Mouse (Mus musculus): Measurements from ENCODE around the gene Esyt1. TPM values are rescaled to one million over a fixed set of nuclear protein-coding genes. Genes with fewer than 3 reads are reported as not detected.
"Not testable (repeated sequence)": the region's sequence is repeated elsewhere in the genome, so short reads cannot be mapped to it uniquely, and the experiment has no call there.

The Esyt1 gene
- polyA plus RNA-seq (2012; ENCODE audit: insufficient read depth, insufficient read length, low replicate concordance, missing spikeins): not detected in 2 replicates

DNA sequence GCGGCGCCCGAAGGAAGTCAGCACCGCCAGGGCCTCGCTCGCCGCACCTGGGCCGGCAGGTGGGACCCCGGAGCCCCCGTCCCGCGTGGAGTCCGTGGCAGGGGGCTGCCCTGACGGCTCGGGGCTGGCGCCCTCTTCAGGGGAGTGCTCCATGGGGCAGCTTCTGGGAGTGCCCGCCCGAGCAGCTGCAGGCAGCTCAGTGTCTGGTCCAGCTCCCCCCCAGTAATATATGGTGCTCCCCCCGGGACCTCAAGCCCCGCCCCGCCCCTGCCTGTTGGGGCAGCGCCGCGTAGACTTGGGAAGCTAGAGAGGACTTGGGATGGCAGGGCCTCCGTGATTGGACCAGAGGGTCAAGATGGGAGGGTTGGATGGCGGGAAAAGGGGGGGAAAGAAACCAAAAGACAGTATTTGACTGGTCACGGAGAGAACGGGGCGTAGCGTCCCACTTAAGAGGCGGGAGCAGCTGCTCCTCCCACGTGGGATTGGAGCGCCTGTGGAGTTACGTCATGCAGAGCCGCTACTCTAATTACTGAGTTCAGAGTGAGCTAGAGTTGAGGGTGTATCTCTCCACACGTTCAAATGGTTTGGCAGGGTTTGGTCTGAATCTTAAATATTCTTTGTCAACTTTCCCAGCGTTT is at the start of gene Esyt1:
TSS of gene Esyt1 (minus strand) at position 201 of the 638 bp plus-strand sequence.
- H3K4me1 ChIP-seq (ENCODE audit: control insufficient read depth, insufficient read depth, low read length): peaks cover 8% of the 10 kb centered on the region
- WGBS: under 1% methylated on average over 37 of the region's 37 CpGs
- peak within 1 kb of the TSS; percentile 80 for H3K4me3 ChIP-seq (ENCODE audit: insufficient read depth, low read depth, low read length)
- TF ChIP-seq CTCF (IDR thresholded peaks at IDR 0.05; ENCODE audit: insufficient read depth, low read depth, low read length) (peak; percentile 26; the same call in 1 of the 2 replicates), POLR2A (IDR thresholded peaks at IDR 0.05; ENCODE audit: insufficient read depth, low read depth, low read length) (no peak)
- 0 out of 2 replicates have a peak within 1 kb of the TSS, but pooled peaks have one; percentile 9 for H3K27ac ChIP-seq (ENCODE audit: insufficient read depth, low read depth, low read length)

DNA sequence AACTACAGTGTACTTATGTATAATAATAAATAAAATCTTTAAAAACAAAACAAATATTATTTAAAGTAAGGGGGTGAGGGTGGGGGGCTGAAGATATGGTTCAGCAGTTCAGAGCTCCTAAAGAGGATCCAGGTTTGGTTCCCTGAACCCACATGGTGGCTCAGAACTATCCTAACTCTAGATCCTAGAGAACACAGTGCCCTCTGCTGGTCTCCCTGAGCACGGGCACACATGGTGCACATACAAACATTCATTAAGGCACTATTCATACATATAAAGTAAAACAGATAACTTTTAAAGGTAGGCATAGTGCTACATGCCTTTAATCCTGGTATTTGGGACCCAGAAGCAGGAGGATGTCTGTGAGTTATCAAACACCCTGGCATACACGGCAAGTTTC is 49.4 kb upstream of the Esyt1 start:
- 84% methylated on average over 2 of the region's 2 CpGs for WGBS
- TF ChIP-seq CTCF (IDR thresholded peaks at IDR 0.05; ENCODE audit: insufficient read depth, low read depth, low read length): no peak
- TF ChIP-seq POLR2A (IDR thresholded peaks at IDR 0.05; ENCODE audit: insufficient read depth, low read depth, low read length): no peak
- H3K4me3 ChIP-seq (ENCODE audit: insufficient read depth, low read depth, low read length): no peak overlapping the region
- H3K27ac ChIP-seq (ENCODE audit: insufficient read depth, low read depth, low read length): no peak overlapping the region
- no peaks in the 10 kb centered on the region for H3K4me1 ChIP-seq (ENCODE audit: control insufficient read depth, insufficient read depth, low read length)

DNA sequence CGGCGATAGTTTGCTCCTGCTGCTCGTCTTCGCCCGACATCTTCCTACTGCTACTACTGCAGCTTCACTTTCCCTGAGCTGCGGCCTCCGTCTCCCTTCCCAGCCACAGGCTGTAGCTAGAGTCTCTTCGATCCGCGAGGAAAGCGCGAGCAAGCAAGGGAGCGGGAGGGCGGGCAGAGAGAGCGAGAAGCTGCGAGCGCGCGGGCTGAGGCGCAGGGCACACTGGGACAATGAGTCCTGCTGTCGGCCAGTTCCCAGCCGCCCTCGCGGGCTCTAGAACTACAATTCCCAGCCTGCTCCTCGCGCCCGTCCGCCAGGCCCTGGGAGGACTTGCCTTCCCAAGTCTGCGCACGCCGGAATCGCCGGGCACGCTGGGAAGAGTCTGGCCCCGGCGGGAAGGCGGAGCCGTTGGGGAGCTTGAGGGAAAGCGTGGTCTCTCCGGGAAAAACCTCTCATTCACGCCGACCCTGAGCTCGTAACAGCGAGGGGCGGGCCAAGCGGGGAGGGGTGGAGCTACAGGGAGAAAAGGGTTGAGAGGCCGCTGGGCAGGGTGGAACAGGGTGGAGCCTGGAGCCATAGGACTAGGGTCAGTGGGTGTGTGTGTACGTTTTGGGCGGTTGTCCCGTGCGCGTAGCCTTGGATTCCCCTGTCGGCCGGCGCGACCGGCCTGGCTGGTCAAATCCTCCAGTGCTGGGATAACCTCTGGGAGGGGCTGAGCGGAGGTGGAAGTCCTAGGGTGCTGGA is 40.3 kb upstream of the Esyt1 start, which contains the start of gene Pa2g4:
TSS of gene Pa2g4 (minus strand) at position 200 of the 744 bp plus-strand sequence.
- peaks cover 3% of the 10 kb centered on the region for H3K4me1 ChIP-seq (ENCODE audit: control insufficient read depth, insufficient read depth, low read length)
- WGBS: under 1% methylated on average over 58 of the region's 58 CpGs
- H3K4me3 ChIP-seq (ENCODE audit: insufficient read depth, low read depth, low read length): peak within 1 kb of the TSS; percentile 84
- TF ChIP-seq CTCF (IDR thresholded peaks at IDR 0.05; ENCODE audit: insufficient read depth, low read depth, low read length) (no peak), POLR2A (IDR thresholded peaks at IDR 0.05; ENCODE audit: insufficient read depth, low read depth, low read length) (peak; percentile 88)
- H3K27ac ChIP-seq (ENCODE audit: insufficient read depth, low read depth, low read length): peak within 1 kb of the TSS; percentile 73

DNA sequence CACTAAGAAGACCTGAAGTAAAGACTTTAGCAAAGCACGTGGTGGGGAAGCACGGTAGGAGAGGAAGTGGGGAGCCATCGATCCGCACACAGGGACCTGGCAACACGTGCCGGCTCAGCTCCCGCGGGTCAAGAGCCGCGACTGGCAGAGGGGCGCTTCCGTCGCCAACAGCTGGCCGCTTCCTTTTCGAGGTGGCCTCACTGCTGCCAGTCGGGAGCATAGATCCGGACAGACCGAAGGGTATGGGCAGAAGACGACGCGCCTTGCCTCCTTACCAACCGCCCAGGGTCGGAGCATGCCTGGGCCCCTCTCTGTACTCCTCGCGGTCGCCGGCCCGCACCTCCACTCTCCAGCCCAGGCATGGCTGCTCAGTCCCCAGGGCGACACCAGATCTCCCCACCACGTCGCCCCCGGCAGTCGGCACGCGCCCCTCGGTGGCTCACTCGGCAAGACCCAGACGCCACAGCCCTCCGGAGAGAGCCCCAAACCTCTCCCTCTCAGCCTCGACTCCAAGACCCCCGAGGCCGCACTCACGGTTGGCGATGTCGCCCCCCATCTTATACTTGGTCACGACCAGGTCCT is 39.6 kb upstream of the Esyt1 start:
- H3K4me1 ChIP-seq (ENCODE audit: control insufficient read depth, insufficient read depth, low read length): peaks cover 3% of the 10 kb centered on the region
- peak overlapping the region; percentile 56 for H3K4me3 ChIP-seq (ENCODE audit: insufficient read depth, low read depth, low read length)
- under 1% methylated on average over 46 of the region's 46 CpGs for WGBS
- H3K27ac ChIP-seq (ENCODE audit: insufficient read depth, low read depth, low read length): peak overlapping the region; percentile 0
- TF ChIP-seq POLR2A (IDR thresholded peaks at IDR 0.05; ENCODE audit: insufficient read depth, low read depth, low read length) (no peak), CTCF (IDR thresholded peaks at IDR 0.05; ENCODE audit: insufficient read depth, low read depth, low read length) (no peak)

DNA sequence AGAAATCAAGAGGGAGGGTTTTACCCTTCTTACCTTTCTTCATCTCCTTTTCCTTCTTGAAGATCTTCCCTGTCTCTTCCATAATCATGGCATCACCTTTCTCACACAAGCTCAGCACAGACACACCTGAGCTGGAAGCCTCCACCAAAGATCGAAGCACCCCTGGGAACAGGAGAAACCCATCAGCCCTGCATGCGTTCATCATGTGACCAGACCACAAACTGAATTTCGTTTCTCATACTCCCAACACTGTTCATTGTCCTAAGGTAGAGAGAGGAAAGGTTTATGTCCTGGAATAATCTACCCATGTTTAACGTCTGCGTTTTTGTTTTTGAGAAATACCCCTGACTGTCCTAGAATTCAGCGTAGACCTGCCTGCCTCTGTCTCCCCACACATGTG is 37.9 kb upstream of the Esyt1 start:
- Histone ChIP-seq H3K4me1 (ENCODE audit: control insufficient read depth, insufficient read depth, low read length) (peaks cover 3% of the 10 kb centered on the region), H3K27ac (ENCODE audit: insufficient read depth, low read depth, low read length) (no peak overlapping the region), H3K4me3 (ENCODE audit: insufficient read depth, low read depth, low read length) (no peak overlapping the region)
- TF ChIP-seq POLR2A (IDR thresholded peaks at IDR 0.05; ENCODE audit: insufficient read depth, low read depth, low read length) (no peak), CTCF (IDR thresholded peaks at IDR 0.05; ENCODE audit: insufficient read depth, low read depth, low read length) (no peak)
- WGBS: 81% methylated on average over 6 of the region's 6 CpGs

DNA sequence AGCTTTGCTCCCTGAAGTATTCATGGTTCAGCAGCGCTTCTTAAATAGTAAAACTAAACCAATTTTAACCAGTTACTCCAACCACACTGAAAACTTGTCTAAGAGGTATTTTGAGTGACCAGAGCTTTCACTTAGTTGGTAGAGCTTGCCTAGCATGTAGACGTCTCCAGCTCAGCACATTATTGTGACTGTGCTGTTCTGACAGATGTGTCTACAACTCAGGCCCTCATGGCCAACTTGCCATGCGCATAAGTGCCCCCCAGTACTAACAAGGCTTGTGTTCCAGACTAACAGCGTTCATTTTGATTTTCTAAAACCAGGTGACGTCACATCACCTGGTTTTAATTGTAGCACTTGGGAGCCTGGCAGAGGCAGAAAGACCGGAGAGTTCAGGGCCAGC is 31.3 kb upstream of the Esyt1 start:
- no peaks in the 10 kb centered on the region for H3K4me1 ChIP-seq (ENCODE audit: control insufficient read depth, insufficient read depth, low read length)
- TF ChIP-seq POLR2A (IDR thresholded peaks at IDR 0.05; ENCODE audit: insufficient read depth, low read depth, low read length) (no peak), CTCF (IDR thresholded peaks at IDR 0.05; ENCODE audit: insufficient read depth, low read depth, low read length) (no peak)
- 86% methylated on average over 6 of the region's 6 CpGs for WGBS
- no peak overlapping the region for H3K4me3 ChIP-seq (ENCODE audit: insufficient read depth, low read depth, low read length)
- H3K27ac ChIP-seq (ENCODE audit: insufficient read depth, low read depth, low read length): no peak overlapping the region

DNA sequence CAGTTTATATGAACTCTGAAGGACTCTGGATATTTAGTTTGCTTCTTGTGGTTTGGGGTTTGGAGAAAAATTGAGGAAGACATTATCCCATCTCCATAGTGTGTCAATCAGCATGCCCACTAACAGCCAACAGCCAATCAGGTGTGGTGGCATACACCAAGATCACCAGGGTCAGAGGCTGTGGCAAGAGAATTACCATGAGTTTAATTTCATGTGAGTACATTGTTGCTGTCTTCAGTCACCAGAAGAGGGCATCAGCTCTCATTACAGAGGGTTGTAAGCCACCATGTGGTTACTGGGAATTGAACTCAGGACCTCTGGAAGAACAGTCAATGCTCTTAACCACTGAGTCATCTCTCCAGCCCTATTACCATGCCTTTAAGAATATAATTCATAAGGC is 30.6 kb upstream of the Esyt1 start:
- Histone ChIP-seq H3K4me1 (ENCODE audit: control insufficient read depth, insufficient read depth, low read length) (no peaks in the 10 kb centered on the region), H3K27ac (ENCODE audit: insufficient read depth, low read depth, low read length) (no peak overlapping the region), H3K4me3 (ENCODE audit: insufficient read depth, low read depth, low read length) (no peak overlapping the region)
- TF ChIP-seq POLR2A (IDR thresholded peaks at IDR 0.05; ENCODE audit: insufficient read depth, low read depth, low read length) (no peak), CTCF (IDR thresholded peaks at IDR 0.05; ENCODE audit: insufficient read depth, low read depth, low read length) (no peak)

DNA sequence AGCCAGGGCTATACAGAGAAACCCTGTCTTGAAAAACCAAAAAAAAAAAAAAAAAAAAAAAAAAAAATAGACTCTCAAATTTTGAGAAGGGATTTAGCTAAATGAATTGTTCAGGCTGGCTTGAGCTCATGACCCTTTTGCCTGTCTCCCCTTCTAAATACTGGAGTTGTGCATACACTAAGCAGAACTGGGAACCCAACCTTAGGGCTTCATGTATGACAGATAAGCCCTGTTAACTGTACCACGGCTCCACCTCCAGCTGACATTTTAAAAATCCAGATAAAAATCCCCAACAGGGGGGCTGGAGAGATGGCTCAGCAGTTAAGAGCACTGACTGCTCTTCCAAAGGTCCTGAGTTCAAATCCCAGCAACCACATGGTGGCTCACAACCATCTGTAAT is 29.9 kb upstream of the Esyt1 start:
- H3K27ac ChIP-seq (ENCODE audit: insufficient read depth, low read depth, low read length); H3K4me1 ChIP-seq (ENCODE audit: control insufficient read depth, insufficient read depth, low read length); H3K4me3 ChIP-seq (ENCODE audit: insufficient read depth, low read depth, low read length): not testable (repeated sequence)
- 100% methylated on average over 1 of the region's 1 CpGs for WGBS

DNA sequence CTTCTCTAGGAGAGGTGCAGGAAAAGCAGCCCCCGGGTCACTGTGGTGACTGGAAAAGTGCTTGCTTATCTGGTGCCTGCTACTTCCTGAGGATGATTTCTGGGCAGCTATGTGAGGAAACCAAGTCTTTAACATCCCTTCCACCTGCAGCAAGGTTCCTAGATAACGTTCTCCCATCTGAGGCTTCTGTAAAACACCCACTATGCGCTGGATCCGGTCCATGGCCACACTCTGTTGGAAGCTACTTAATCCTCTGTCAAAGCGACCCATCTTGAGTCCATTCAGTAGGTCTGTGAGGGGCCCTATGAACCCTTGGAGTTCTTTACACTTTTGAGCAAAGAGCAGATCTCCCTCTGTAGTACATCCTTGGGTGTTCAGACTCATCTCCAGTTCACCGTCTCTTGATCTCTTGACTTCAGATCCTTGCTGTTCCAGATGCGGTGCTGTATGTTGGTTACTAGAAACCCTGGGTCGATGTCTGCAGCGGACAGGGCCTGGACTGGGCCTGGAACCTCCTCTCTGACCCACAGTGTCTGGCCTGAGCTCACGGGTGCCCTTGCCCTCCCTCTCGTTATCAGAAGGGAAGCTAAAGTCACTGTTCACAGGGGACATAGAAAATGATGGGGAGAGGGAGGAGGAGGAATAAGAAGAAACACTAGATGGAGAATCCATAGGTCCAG is 24.6 kb upstream of the Esyt1 start:
- not testable (repeated sequence) for H3K4me1 ChIP-seq (ENCODE audit: control insufficient read depth, insufficient read depth, low read length); H3K4me3 ChIP-seq (ENCODE audit: insufficient read depth, low read depth, low read length); H3K27ac ChIP-seq (ENCODE audit: insufficient read depth, low read depth, low read length)
- WGBS: 91% methylated on average over 11 of the region's 11 CpGs

DNA sequence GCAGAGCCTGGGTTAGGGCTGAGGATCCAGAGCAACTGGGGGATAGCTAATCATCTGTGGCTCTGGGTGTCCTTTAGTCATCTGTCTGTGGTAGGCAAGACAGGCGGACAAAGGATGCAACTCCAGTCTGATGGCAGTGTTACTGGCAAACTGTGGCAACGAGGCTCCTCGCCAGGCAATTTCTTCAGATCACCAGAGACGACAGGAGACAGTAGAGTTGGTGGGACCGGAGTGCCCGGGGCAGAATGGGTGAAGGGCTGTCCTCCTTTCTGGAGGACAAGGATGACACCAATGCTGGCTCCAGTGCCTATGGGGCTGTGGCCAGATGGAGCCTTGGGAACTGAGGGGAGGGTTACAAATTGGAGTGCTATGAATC is 24.0 kb upstream of the Esyt1 start:
- H3K27ac ChIP-seq (ENCODE audit: insufficient read depth, low read depth, low read length): peak overlapping the region; percentile 49; the same call in 1 of the 2 replicates
- WGBS: 54% methylated on average over 6 of the region's 6 CpGs
- not testable (repeated sequence) for H3K4me1 ChIP-seq (ENCODE audit: control insufficient read depth, insufficient read depth, low read length); H3K4me3 ChIP-seq (ENCODE audit: insufficient read depth, low read depth, low read length)

All from olfactory bulb, adult 2 months (tissue).